Mouse (Mus musculus) E14TG2a.4 (cell line): ENCODE data around the gene Smad3.

Experiments
- H3K27me3 ChIP-seq: 2 replicates; pipeline ENCODE4 v1.6.1; 2014; ENCODE audit warnings: low read length, control low read depth; ENCODE audit not compliant: insufficient read depth
- H3K36me3 ChIP-seq: 2 replicates; pipeline ENCODE4 v1.6.1; 2014; ENCODE audit warnings: low read length, control low read depth; ENCODE audit not compliant: insufficient read depth
- H3K4me1 ChIP-seq: replicated peaks from 2 replicates; pipeline ENCODE4 v1.6.1; 2014; ENCODE audit warnings: low read depth, low read length, control low read depth
- H3K4me3 ChIP-seq: replicated peaks from 2 replicates; pipeline ENCODE4 v1.5.1; 2014; ENCODE audit warnings: mild to moderate bottlenecking, low read length
- H3K9me3 ChIP-seq: 2 replicates; pipeline ENCODE4 v1.6.1; 2014; ENCODE audit warnings: low read length, control low read depth
- CTCF ChIP-seq: conservative IDR thresholded peaks from 2 replicates; pipeline ENCODE4 v1.5.1; 2014; ENCODE audit warnings: low read length
- NANOG ChIP-seq: IDR thresholded peaks from 2 replicates; pipeline ENCODE4 v1.6.1; 2014; ENCODE audit warnings: borderline replicate concordance, low read length, mixed read lengths
- POU5F1 ChIP-seq: IDR thresholded peaks from 2 replicates; pipeline ENCODE4 v1.6.1; 2014; ENCODE audit warnings: low read length, borderline replicate concordance

The Smad3 gene

GRCm38 (mm10) chr9:63754039-63754438, 3.8 kb downstream of the Smad3 start:
- no peaks in the 10 kb centered on the region for H3K36me3 ChIP-seq
- H3K9me3 ChIP-seq, result no peaks in the 10 kb centered on the region
- H3K27me3 ChIP-seq, result peaks cover 36% of the 10 kb centered on the region
- no peak overlapping the region for H3K4me3 ChIP-seq
- TF ChIP-seq POU5F1 (no peak), CTCF (no peak), NANOG (no peak)
- peaks cover 64% of the 10 kb centered on the region for H3K4me1 ChIP-seq

GRCm38 (mm10) chr9:63753359-63753758, 4.4 kb downstream of the Smad3 start:
- Histone ChIP-seq H3K27me3 (peaks cover 34% of the 10 kb centered on the region), H3K4me1 (peaks cover 61% of the 10 kb centered on the region), H3K36me3 (no peaks in the 10 kb centered on the region), H3K9me3 (no peaks in the 10 kb centered on the region), H3K4me3 (no peak overlapping the region)
- TF ChIP-seq NANOG (no peak), CTCF (no peak)

GRCm38 (mm10) chr9:63752576-63752975, 5.2 kb downstream of the Smad3 start:
- Histone ChIP-seq H3K36me3 (no peaks in the 10 kb centered on the region), H3K4me3 (no peak overlapping the region), H3K4me1 (peaks cover 67% of the 10 kb centered on the region), H3K9me3 (no peaks in the 10 kb centered on the region), H3K27me3 (peaks cover 34% of the 10 kb centered on the region)
- TF ChIP-seq NANOG (no peak), POU5F1 (no peak), CTCF (no peak)

GRCm38 (mm10) chr9:63751325-63751724, 6.5 kb downstream of the Smad3 start:
- H3K4me1 ChIP-seq, result peaks cover 71% of the 10 kb centered on the region
- no peaks in the 10 kb centered on the region for H3K36me3 ChIP-seq
- TF ChIP-seq NANOG, result no peak
- no peak for TF ChIP-seq CTCF
- TF ChIP-seq POU5F1, result no peak
- H3K27me3 ChIP-seq, result peaks cover 21% of the 10 kb centered on the region
- H3K9me3 ChIP-seq, result no peaks in the 10 kb centered on the region
- no peak overlapping the region for H3K4me3 ChIP-seq

- H3K4me1 ChIP-seq, result peaks cover 70% of the 10 kb centered on the region
- no peak overlapping the region for H3K4me3 ChIP-seq
- TF ChIP-seq POU5F1, result no peak
- no peak for TF ChIP-seq NANOG
- TF ChIP-seq CTCF, result no peak
- H3K9me3 ChIP-seq, result no peaks in the 10 kb centered on the region
- peaks cover 13% of the 10 kb centered on the region for H3K27me3 ChIP-seq
- no peaks in the 10 kb centered on the region for H3K36me3 ChIP-seq
Measured at GRCm38 (mm10) chr9:63750360-63750974, 7.3 kb downstream of the Smad3 start.

- Histone ChIP-seq H3K4me3 (no peak overlapping the region), H3K4me1 (peaks cover 68% of the 10 kb centered on the region), H3K27me3 (peaks cover 3% of the 10 kb centered on the region), H3K9me3 (no peaks in the 10 kb centered on the region), H3K36me3 (no peaks in the 10 kb centered on the region)
- TF ChIP-seq CTCF (no peak), POU5F1 (no peak), NANOG (no peak)
Measured at GRCm38 (mm10) chr9:63749296-63749915, 8.4 kb downstream of the Smad3 start.

GRCm38 (mm10) chr9:63747645-63748295, 10.0 kb downstream of the Smad3 start:
- Histone ChIP-seq H3K4me1 (peaks cover 73% of the 10 kb centered on the region), H3K9me3 (no peaks in the 10 kb centered on the region), H3K4me3 (no peak overlapping the region), H3K27me3 (peaks cover 3% of the 10 kb centered on the region; the same call in 1 of the 2 replicates), H3K36me3 (no peaks in the 10 kb centered on the region)
- no peak for TF ChIP-seq CTCF
- no peak for TF ChIP-seq NANOG
- no peak for TF ChIP-seq POU5F1

GRCm38 (mm10) chr9:63746980-63747379, 10.8 kb downstream of the Smad3 start:
- H3K4me3 ChIP-seq, result no peak overlapping the region
- H3K27me3 ChIP-seq, result peaks cover 3% of the 10 kb centered on the region; the same call in 1 of the 2 replicates
- H3K9me3 ChIP-seq, result no peaks in the 10 kb centered on the region
- TF ChIP-seq POU5F1, result no peak
- TF ChIP-seq NANOG, result no peak
- no peak for TF ChIP-seq CTCF
- H3K4me1 ChIP-seq, result peaks cover 76% of the 10 kb centered on the region
- no peaks in the 10 kb centered on the region for H3K36me3 ChIP-seq
